Mouse (Mus musculus): ENCODE measurements around the gene Gm20388. TPM values are rescaled to one million over a fixed set of nuclear protein-coding genes. Genes with fewer than 3 reads are reported as not detected.
A peak's percentile ranks its signal among the peaks of the same experiment; 100 is the strongest.

The Gm20388 gene
- polyA plus RNA-seq, 1 experiment from 2014 or later = 1.4 TPM

GRCm38 (mm10) chr8:120057078-120057477 lies 146.4 kb downstream of the Gm20388 start:
- no peak overlapping the region for H3K4me3 ChIP-seq (ENCODE audit: low read depth, low read length)
- H3K27ac ChIP-seq (ENCODE audit: low read length) = no peak overlapping the region
- ATAC-seq (ENCODE audit: low read depth) = no peak
- H3K9me3 ChIP-seq (replicated peaks; ENCODE audit: control insufficient read depth, low read length) = no peaks in the 10 kb centered on the region
- no peak overlapping the region for H3K9ac ChIP-seq (ENCODE audit: low read depth, low read length)
- no peaks in the 10 kb centered on the region for H3K27me3 ChIP-seq (ENCODE audit: control insufficient read depth, insufficient read depth, low read depth, low read length)
- H3K4me1 ChIP-seq (ENCODE audit: control insufficient read depth, low read depth, low read length) = no peaks in the 10 kb centered on the region
- H3K36me3 ChIP-seq (ENCODE audit: control insufficient read depth, insufficient read depth) = no peaks in the 10 kb centered on the region
- WGBS (ENCODE audit: insufficient replicate concordance) = 46% methylated on average over 2 of the region's 2 CpGs
- H3K4me2 ChIP-seq (ENCODE audit: low read depth, low read length) = no peak overlapping the region

DNA sequence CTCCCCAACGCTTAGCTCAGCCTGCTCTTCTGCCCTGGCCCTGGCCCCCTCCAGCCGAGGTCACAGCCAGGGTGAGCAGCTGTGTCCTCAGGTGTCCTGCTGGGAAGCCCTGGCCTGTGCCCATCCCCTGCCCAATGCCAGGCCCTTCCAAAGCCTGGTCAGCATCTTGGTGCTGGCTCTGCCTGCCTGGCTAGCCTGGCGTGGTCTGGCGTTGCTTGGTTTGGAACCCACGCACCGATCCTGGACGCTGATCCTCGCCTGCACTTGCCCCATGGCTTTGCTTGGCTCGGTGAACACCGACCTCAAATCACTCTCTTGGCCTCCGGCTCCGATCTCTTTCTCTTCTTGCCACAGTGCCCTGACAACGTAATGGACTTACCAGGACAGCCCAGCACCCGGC lies 152.1 kb downstream of the Gm20388 start:
- no peak for ATAC-seq (ENCODE audit: low read depth)
- WGBS (ENCODE audit: insufficient replicate concordance) = 76% methylated on average over 14 of the region's 14 CpGs
- H3K27me3 ChIP-seq (ENCODE audit: control insufficient read depth, insufficient read depth, low read depth, low read length) = no peaks in the 10 kb centered on the region
- H3K4me3 ChIP-seq (ENCODE audit: low read depth, low read length) = no peak overlapping the region
- no peak overlapping the region for H3K9ac ChIP-seq (ENCODE audit: low read depth, low read length)
- no peak overlapping the region for H3K27ac ChIP-seq (ENCODE audit: low read length)
- H3K9me3 ChIP-seq (replicated peaks; ENCODE audit: control insufficient read depth, low read length) = no peaks in the 10 kb centered on the region
- H3K4me2 ChIP-seq (ENCODE audit: low read depth, low read length) = no peak overlapping the region
- no peaks in the 10 kb centered on the region for H3K4me1 ChIP-seq (ENCODE audit: control insufficient read depth, low read depth, low read length)
- no peaks in the 10 kb centered on the region for H3K36me3 ChIP-seq (ENCODE audit: control insufficient read depth, insufficient read depth)

GRCm38 (mm10) chr8:120063326-120063725 lies 152.7 kb downstream of the Gm20388 start:
- no peak overlapping the region for H3K4me3 ChIP-seq (ENCODE audit: low read depth, low read length)
- no peak for ATAC-seq (ENCODE audit: low read depth)
- no peaks in the 10 kb centered on the region for H3K4me1 ChIP-seq (ENCODE audit: control insufficient read depth, low read depth, low read length)
- no peaks in the 10 kb centered on the region for H3K27me3 ChIP-seq (ENCODE audit: control insufficient read depth, insufficient read depth, low read depth, low read length)
- 49% methylated on average over 3 of the region's 3 CpGs for WGBS (ENCODE audit: insufficient replicate concordance)
- no peak overlapping the region for H3K27ac ChIP-seq (ENCODE audit: low read length)
- H3K4me2 ChIP-seq (ENCODE audit: low read depth, low read length) = no peak overlapping the region
- H3K9me3 ChIP-seq (replicated peaks; ENCODE audit: control insufficient read depth, low read length) = no peaks in the 10 kb centered on the region
- H3K36me3 ChIP-seq (ENCODE audit: control insufficient read depth, insufficient read depth) = no peaks in the 10 kb centered on the region
- H3K9ac ChIP-seq (ENCODE audit: low read depth, low read length) = no peak overlapping the region

GRCm38 (mm10) chr8:120065611-120066010 lies 155.0 kb downstream of the Gm20388 start:
- ATAC-seq (ENCODE audit: low read depth) = no peak
- no peaks in the 10 kb centered on the region for H3K4me1 ChIP-seq (ENCODE audit: control insufficient read depth, low read depth, low read length)
- H3K27ac ChIP-seq (ENCODE audit: low read length) = no peak overlapping the region
- 72% methylated on average over 8 of the region's 8 CpGs for WGBS (ENCODE audit: insufficient replicate concordance)
- H3K9ac ChIP-seq (ENCODE audit: low read depth, low read length) = no peak overlapping the region
- no peak overlapping the region for H3K4me2 ChIP-seq (ENCODE audit: low read depth, low read length)
- no peaks in the 10 kb centered on the region for H3K36me3 ChIP-seq (ENCODE audit: control insufficient read depth, insufficient read depth)
- H3K27me3 ChIP-seq (ENCODE audit: control insufficient read depth, insufficient read depth, low read depth, low read length) = no peaks in the 10 kb centered on the region
- H3K4me3 ChIP-seq (ENCODE audit: low read depth, low read length) = no peak overlapping the region
- H3K9me3 ChIP-seq (replicated peaks; ENCODE audit: control insufficient read depth, low read length) = no peaks in the 10 kb centered on the region

DNA sequence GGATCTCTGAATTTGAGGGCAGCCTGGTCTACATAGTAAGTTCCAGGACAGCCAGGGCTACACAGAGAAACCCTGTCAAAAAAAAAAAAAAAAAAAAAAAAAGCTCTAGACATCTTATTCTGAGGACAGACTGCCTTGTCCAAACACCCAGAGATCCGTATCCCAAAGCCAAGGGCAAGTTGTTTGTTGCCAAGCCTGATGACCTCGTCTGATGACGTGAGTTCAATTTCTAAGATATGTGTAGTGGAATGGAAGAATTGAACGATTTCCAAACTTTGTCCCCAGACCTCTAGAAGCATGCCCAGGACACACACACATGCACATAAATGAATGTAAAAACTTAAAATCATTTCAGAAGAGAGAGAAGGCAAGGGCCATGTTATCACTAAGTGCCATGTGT lies 155.6 kb downstream of the Gm20388 start:
- H3K4me3 ChIP-seq (ENCODE audit: low read depth, low read length) = no peak overlapping the region
- WGBS (ENCODE audit: insufficient replicate concordance) = 62% methylated on average over 4 of the region's 4 CpGs
- no peaks in the 10 kb centered on the region for H3K36me3 ChIP-seq (ENCODE audit: control insufficient read depth, insufficient read depth)
- H3K27ac ChIP-seq (ENCODE audit: low read length) = no peak overlapping the region
- no peaks in the 10 kb centered on the region for H3K4me1 ChIP-seq (ENCODE audit: control insufficient read depth, low read depth, low read length)
- H3K4me2 ChIP-seq (ENCODE audit: low read depth, low read length) = no peak overlapping the region
- H3K9ac ChIP-seq (ENCODE audit: low read depth, low read length) = no peak overlapping the region
- no peaks in the 10 kb centered on the region for H3K27me3 ChIP-seq (ENCODE audit: control insufficient read depth, insufficient read depth, low read depth, low read length)
- no peaks in the 10 kb centered on the region for H3K9me3 ChIP-seq (replicated peaks; ENCODE audit: control insufficient read depth, low read length)
- ATAC-seq (ENCODE audit: low read depth) = no peak

DNA sequence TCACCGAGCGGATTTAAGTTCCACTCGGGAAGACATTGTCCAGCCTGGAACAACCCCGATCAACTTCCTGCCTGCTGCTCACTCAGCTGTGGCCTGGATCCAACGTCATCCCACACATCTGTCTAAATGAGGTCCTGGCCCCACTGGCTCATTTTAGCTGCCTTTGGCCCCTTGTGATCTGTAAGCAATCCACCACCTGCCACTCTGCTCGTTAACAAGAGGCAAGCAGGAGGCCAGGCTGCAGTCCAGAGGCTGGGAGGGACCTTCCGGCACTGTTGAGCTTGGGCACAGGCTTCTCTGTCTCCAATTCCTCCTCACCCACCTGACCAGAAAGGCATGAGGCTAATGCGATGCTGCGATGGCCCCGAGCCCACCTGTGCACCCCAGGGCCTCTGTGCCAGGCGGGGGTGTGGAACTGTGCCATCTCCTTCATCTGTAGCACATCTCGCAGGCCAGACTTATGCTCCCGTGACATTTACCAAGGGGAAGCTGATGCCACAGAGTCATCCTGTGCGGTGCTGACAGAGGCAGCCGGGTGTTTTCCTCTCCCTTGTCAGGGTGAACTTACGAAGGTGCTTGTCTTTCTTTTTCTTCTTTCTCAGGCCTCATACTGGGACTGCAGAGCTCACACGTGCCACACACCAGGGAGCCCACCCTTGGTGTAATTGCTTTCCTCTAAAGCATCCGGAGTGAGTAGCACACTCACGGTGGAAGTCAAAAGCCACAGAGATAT lies 157.5 kb downstream of the Gm20388 start:
- no peaks in the 10 kb centered on the region for H3K9me3 ChIP-seq (replicated peaks; ENCODE audit: control insufficient read depth, low read length)
- H3K9ac ChIP-seq (ENCODE audit: low read depth, low read length) = no peak overlapping the region
- no peak overlapping the region for H3K27ac ChIP-seq (ENCODE audit: low read length)
- H3K27me3 ChIP-seq (ENCODE audit: control insufficient read depth, insufficient read depth, low read depth, low read length) = no peaks in the 10 kb centered on the region
- 55% methylated on average over 19 of the region's 19 CpGs for WGBS (ENCODE audit: insufficient replicate concordance)
- no peak overlapping the region for H3K4me2 ChIP-seq (ENCODE audit: low read depth, low read length)
- H3K4me3 ChIP-seq (ENCODE audit: low read depth, low read length) = no peak overlapping the region
- no peak for ATAC-seq (ENCODE audit: low read depth)
- no peaks in the 10 kb centered on the region for H3K36me3 ChIP-seq (ENCODE audit: control insufficient read depth, insufficient read depth)
- H3K4me1 ChIP-seq (ENCODE audit: control insufficient read depth, low read depth, low read length) = no peaks in the 10 kb centered on the region

- no peak overlapping the region for H3K4me3 ChIP-seq (ENCODE audit: low read depth, low read length)
- no peaks in the 10 kb centered on the region for H3K36me3 ChIP-seq (ENCODE audit: control insufficient read depth, insufficient read depth)
- H3K4me2 ChIP-seq (ENCODE audit: low read depth, low read length) = no peak overlapping the region
- H3K27me3 ChIP-seq (ENCODE audit: control insufficient read depth, insufficient read depth, low read depth, low read length) = no peaks in the 10 kb centered on the region
- H3K9me3 ChIP-seq (replicated peaks; ENCODE audit: control insufficient read depth, low read length) = no peaks in the 10 kb centered on the region
- H3K27ac ChIP-seq (ENCODE audit: low read length) = no peak overlapping the region
- 24% methylated on average over 4 of the region's 4 CpGs for WGBS (ENCODE audit: insufficient replicate concordance)
- H3K9ac ChIP-seq (ENCODE audit: low read depth, low read length) = no peak overlapping the region
- H3K4me1 ChIP-seq (ENCODE audit: control insufficient read depth, low read depth, low read length) = no peaks in the 10 kb centered on the region
- ATAC-seq (ENCODE audit: low read depth) = peak; percentile 58; the same call in 1 of the 2 replicates
Measured at GRCm38 (mm10) chr8:120071684-120072083, 161.0 kb downstream of the Gm20388 start.

- ATAC-seq (ENCODE audit: low read depth) = no peak
- no peak overlapping the region for H3K4me2 ChIP-seq (ENCODE audit: low read depth, low read length)
- H3K4me1 ChIP-seq (ENCODE audit: control insufficient read depth, low read depth, low read length) = no peaks in the 10 kb centered on the region
- H3K27ac ChIP-seq (ENCODE audit: low read length) = no peak overlapping the region
- H3K27me3 ChIP-seq (ENCODE audit: control insufficient read depth, insufficient read depth, low read depth, low read length) = no peaks in the 10 kb centered on the region
- WGBS (ENCODE audit: insufficient replicate concordance) = 64% methylated on average over 9 of the region's 9 CpGs
- no peaks in the 10 kb centered on the region for H3K36me3 ChIP-seq (ENCODE audit: control insufficient read depth, insufficient read depth)
- H3K4me3 ChIP-seq (ENCODE audit: low read depth, low read length) = no peak overlapping the region
- no peak overlapping the region for H3K9ac ChIP-seq (ENCODE audit: low read depth, low read length)
- no peaks in the 10 kb centered on the region for H3K9me3 ChIP-seq (replicated peaks; ENCODE audit: control insufficient read depth, low read length)
Measured at GRCm38 (mm10) chr8:120072259-120072658, 161.6 kb downstream of the Gm20388 start.

DNA sequence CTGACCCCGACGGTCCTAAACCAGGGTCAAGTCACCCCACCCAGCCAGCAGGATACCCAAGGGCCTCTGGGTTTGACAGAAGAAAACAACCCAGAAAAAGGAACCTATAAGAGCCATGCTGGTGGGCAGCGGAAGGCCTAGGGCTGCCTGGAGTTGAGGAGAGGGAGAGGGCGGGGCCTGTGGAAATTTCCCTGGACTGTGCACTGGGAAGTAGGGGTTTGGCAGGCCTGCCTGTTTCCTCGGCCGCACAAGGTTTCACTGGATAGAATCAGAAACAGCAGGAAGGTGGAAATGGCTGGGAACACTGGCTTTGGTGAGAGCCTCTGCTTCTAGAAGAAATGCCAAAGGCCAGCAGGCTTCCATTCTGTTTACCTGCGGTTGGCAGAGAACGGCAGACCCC lies 162.2 kb downstream of the Gm20388 start:
- Histone ChIP-seq H3K27me3 (ENCODE audit: control insufficient read depth, insufficient read depth, low read depth, low read length) (no peaks in the 10 kb centered on the region), H3K9me3 (replicated peaks; ENCODE audit: control insufficient read depth, low read length) (no peaks in the 10 kb centered on the region), H3K4me3 (ENCODE audit: low read depth, low read length) (no peak overlapping the region), H3K27ac (ENCODE audit: low read length) (no peak overlapping the region), H3K4me2 (ENCODE audit: low read depth, low read length) (no peak overlapping the region), H3K36me3 (ENCODE audit: control insufficient read depth, insufficient read depth) (no peaks in the 10 kb centered on the region), H3K9ac (ENCODE audit: low read depth, low read length) (no peak overlapping the region), H3K4me1 (ENCODE audit: control insufficient read depth, low read depth, low read length) (no peaks in the 10 kb centered on the region)
- 68% methylated on average over 8 of the region's 8 CpGs for WGBS (ENCODE audit: insufficient replicate concordance)
- no peak for ATAC-seq (ENCODE audit: low read depth)

Data from liver, embryonic 16.5 days (tissue).